Mouse (Mus musculus) G1E (cell line): ENCODE results near the gene Gadd45b.

Experiments used
- CTCF ChIP-seq: IDR thresholded peaks from 2 replicates; pipeline ENCODE4 v1.5.1; 2012; ENCODE audit warnings: low read depth, low read length, inconsistent platforms, mixed read lengths
- TAL1 ChIP-seq: conservative IDR thresholded peaks from 2 replicates; pipeline ENCODE4 v1.6.1; 2012; ENCODE audit warnings: low read depth, low read length, inconsistent platforms, mixed read lengths

DNA sequence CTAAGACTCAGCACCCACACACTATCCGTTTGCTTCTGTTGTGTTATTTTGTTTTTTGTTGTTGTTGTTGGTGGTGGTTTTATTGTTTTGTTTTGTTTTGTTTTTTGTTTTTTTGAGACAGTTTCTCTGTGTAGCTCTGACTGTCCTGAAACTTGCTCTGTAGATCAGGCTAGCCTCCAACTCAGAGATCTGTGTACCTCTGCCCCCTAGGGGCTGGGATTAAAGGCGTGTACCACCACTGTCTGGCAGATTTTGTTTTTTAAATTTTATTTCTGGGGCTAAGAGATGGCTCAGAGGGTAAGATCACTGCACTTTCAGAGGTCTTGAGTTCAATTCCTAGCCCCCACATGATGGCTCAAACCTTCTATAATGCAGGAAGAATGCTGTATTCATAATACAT is 49.0 kb upstream of the Gadd45b start:
- TF ChIP-seq CTCF, result no peak
- no peak for TF ChIP-seq TAL1
